Mouse (Mus musculus) right cerebral cortex, postnatal 14 days (tissue): ENCODE results near the gene Gorab.

Experiments used
- DNase-seq: peaks from one replicate; pipeline ENCODE4 v3.0.0; 2022

Gorab gene

GRCm38 (mm10) chr1:163403498-163404126 is at the start of gene Gorab:
Gene Gorab, minus strand, starts transcription at chr1:163403669.
- DNase-seq: peak; percentile 95

- DNase-seq: no peak
Observed at GRCm38 (mm10) chr1:163443832-163444231, 40.4 kb upstream of the Gorab start.

- no peak for DNase-seq
Observed at GRCm38 (mm10) chr1:163439002-163439401, 35.5 kb upstream of the Gorab start.

GRCm38 (mm10) chr1:163423467-163424014 is 20.1 kb upstream of the Gorab start:
- DNase-seq: no peak

GRCm38 (mm10) chr1:163417191-163417590 is 13.7 kb upstream of the Gorab start:
- no peak for DNase-seq

GRCm38 (mm10) chr1:163414200-163414599 is 10.7 kb upstream of the Gorab start:
- DNase-seq: no peak

GRCm38 (mm10) chr1:163406203-163406602 is 2.7 kb upstream of the Gorab start:
- DNase-seq: no peak

GRCm38 (mm10) chr1:163391321-163391720 is 12.1 kb downstream of the Gorab start:
- no peak for DNase-seq

- no peak for DNase-seq
Observed at GRCm38 (mm10) chr1:163390044-163390443, 13.4 kb downstream of the Gorab start.

GRCm38 (mm10) chr1:163386196-163386595 is 17.3 kb downstream of the Gorab start:
- no peak for DNase-seq

- DNase-seq: no peak
Observed at GRCm38 (mm10) chr1:163383442-163384027, 19.9 kb downstream of the Gorab start.

- no peak for DNase-seq
Observed at GRCm38 (mm10) chr1:163382048-163382719, 21.3 kb downstream of the Gorab start.

GRCm38 (mm10) chr1:163380591-163380990 is 22.9 kb downstream of the Gorab start:
- no peak for DNase-seq

- DNase-seq: no peak
Observed at GRCm38 (mm10) chr1:163380072-163380471, 23.4 kb downstream of the Gorab start.

- no peak for DNase-seq
Observed at GRCm38 (mm10) chr1:163377924-163378323, 25.5 kb downstream of the Gorab start.

- DNase-seq: no peak
Observed at GRCm38 (mm10) chr1:163376818-163377581, 26.5 kb downstream of the Gorab start.

- DNase-seq: no peak
Observed at GRCm38 (mm10) chr1:163374455-163374854, 29.0 kb downstream of the Gorab start.

GRCm38 (mm10) chr1:163362202-163362601 is 41.3 kb downstream of the Gorab start:
- no peak for DNase-seq

GRCm38 (mm10) chr1:163361376-163361775 is 42.1 kb downstream of the Gorab start:
- no peak for DNase-seq

GRCm38 (mm10) chr1:163360796-163361195 is 42.7 kb downstream of the Gorab start:
- no peak for DNase-seq

- no peak for DNase-seq
Observed at GRCm38 (mm10) chr1:163359521-163359920, 43.9 kb downstream of the Gorab start.

- no peak for DNase-seq
Observed at GRCm38 (mm10) chr1:163358165-163358564, 45.3 kb downstream of the Gorab start.

- DNase-seq: no peak
Observed at GRCm38 (mm10) chr1:163357733-163358132, 45.7 kb downstream of the Gorab start.
